Mouse (Mus musculus): Measurements from ENCODE around the gene Fam110a. TPM values are rescaled to one million over a fixed set of nuclear protein-coding genes. Genes with fewer than 3 reads are reported as not detected.
A peak's percentile ranks its signal among the peaks of the same experiment; 100 is the strongest.

Gene Fam110a
- total RNA-seq, 2 experiments from 2014 or later = 6.6 to 8.4 TPM

DNA sequence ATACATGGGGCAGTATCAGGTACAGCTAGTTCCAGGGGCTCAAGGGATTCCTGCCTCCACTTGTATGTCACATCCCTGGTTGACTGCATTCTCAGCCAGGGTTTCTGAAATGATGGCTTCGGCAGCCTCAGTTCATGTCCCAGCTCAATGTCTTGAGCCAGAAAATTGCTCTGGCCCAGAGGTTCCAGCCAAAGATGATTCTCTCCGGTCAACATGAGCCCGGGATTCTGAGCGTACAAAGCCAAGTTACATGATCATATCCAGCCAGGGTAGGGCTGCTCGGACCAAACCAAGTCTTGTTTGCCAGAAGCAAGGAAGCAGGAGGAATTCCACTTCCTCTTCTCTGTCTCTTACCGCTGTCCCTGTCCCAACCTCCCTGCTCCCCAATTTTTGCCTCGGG lies 31.7 kb downstream of the Fam110a start:
- no peak for DNase-seq (ENCODE audit: low spot score in 2 of 2)
- intact Hi-C loops (cut with DNase I) = no loop called here

DNA sequence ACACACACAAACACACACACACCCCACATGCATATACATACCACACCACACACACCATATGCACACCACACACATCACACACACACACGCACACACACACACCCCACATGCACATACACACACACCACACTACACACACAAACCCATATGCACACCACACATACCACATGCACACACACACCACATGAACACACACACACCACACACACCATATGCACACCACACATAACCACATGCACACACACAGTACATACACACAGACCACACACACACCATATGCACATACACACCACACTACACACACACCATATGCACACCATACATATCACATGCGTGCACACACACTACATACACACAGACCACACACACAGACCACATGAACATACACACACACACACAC lies 32.4 kb downstream of the Fam110a start:
- no peak for DNase-seq (ENCODE audit: low spot score in 2 of 2)
- intact Hi-C loops (cut with DNase I) = no loop called here

GRCm38 (mm10) chr2:151944106-151944505 lies 35.9 kb downstream of the Fam110a start:
- no peak for DNase-seq (ENCODE audit: low spot score in 2 of 2)
- intact Hi-C loops (cut with DNase I) = no loop called here

DNA sequence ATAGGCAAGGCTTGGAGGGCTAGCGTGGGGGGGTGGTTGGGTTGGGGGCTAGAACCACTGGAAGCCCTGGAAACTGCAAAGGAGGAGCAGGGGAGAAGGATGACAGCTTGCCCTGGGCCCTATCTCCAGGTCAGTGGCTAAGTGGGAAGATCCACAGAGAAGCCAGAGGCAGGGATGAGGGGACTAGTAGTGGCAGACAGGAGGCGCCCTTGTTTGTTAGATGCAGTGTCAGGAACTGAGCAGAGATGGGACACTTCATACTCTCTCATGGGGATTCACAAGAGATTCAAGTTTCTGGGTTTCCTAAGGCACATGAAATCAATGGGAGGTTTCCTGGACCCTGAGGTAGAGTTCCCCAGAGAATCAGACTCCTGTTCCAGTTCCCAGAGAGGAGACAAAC lies 38.8 kb downstream of the Fam110a start:
- intact Hi-C loops (cut with DNase I) = no loop called here
- DNase-seq (ENCODE audit: low spot score in 2 of 2) = no peak

DNA sequence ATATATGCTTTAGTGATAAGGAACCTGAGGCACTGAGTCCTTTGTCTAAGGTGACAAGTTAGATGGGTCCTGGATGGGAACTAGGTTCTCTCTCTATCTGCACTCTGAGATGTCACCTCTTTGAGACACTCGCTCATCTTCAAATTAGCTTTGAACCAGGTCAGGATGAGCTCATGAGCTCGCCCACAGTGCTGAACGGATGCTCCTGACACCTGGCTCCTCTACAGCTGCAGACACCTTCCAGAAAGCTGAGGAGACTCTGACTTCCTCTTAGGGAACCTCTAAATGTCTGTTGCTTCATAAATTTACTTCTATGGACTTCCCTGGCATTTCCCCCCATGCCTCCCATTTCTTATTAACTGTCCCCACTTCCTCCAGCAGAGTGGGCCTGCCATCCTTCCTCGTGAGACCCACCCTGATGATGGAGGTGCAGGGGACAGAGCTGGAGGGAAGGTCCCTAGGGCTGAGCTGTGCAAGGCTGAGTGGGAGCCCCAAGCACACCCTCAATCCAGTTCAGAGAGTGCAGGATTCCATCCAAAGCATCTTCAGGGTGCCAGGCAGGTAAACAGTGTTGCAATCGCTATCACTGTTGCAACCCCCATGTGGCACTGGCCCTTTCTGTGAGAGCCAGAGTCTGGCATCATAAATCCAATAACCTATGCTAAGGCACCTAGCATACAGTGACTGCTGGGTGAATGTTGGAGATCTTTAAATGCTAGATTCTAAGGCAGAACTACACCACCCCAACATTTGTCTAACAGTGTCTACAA lies 40.2 kb downstream of the Fam110a start:
- no peak for DNase-seq (ENCODE audit: low spot score in 2 of 2)
- intact Hi-C loops (cut with DNase I) = no loop called here

GRCm38 (mm10) chr2:151938780-151939200 lies 41.2 kb downstream of the Fam110a start:
- peak in 1 of 2 experiments; percentile 26 for DNase-seq (ENCODE audit: low spot score in 2 of 2)
- intact Hi-C loops (cut with DNase I) = no loop called here

- intact Hi-C loops (cut with DNase I) = no loop called here
- no peak for DNase-seq (ENCODE audit: low spot score in 2 of 2)
These were observed 42.1 kb downstream of the Fam110a start for GRCm38 (mm10) chr2:151937893-151938292.

DNA sequence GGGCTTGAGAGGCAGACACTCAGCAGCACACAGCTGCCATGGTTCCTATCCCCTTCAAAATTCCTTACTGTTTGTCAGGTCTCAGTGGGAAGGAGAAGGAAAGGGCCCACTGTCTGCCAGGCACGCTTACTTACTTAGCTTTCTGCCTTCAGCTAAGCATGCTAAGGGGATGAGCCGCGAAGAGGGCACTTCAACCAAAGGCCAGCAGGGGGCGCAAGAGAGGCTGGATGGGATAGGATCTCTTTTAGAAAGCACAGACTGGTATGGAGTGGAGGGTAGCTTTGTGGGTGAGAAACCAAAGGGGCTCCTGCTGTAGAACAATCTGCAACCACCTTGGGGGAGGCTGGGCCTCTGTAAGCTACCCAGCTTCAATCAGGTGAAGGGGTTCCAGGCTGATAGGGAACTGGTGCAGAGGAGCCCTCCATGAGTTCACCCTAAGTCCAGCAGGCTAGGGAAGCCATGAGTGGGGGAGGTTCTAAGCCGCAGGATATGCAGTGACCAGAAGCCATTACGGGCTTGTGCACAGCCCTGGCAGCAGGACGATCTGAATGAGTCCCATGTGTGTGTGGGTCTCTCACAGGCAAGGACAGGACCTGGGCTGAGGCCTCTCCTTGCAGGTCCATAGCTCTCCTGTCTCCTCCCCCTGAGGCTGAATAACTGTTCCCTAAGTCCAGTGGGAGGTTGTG lies 49.5 kb downstream of the Fam110a start:
- peak; percentile 61 to 76 for DNase-seq (ENCODE audit: low spot score in 2 of 2)
- intact Hi-C loops (cut with DNase I) = loop anchor here (2.0 to 5.0 kb wide), 2 partner anchors 53 to 62 kb away; no protein-coding TSS in a partner anchor

DNA sequence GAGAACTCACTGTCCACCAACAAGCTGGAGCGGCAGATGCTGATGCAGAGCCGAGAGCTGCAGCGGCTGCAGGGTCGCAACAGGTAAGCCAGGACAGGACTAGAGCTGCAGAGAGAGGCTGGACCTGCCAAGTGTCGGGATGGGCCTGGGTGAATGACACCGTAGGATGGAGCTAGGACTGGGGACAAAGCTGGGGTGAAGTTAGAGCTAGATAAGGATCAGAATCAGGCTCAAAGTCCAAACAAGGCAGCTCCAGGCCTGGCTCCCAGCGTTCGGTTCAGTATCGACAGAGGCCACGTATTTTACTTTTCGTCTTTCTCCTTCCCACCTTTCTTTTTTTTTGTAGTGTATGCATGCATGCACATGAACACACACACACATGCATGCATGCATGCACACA lies 52.9 kb downstream of the Fam110a start:
- intact Hi-C loops (cut with DNase I) = no loop called here
- no peak for DNase-seq (ENCODE audit: low spot score in 2 of 2)

DNA sequence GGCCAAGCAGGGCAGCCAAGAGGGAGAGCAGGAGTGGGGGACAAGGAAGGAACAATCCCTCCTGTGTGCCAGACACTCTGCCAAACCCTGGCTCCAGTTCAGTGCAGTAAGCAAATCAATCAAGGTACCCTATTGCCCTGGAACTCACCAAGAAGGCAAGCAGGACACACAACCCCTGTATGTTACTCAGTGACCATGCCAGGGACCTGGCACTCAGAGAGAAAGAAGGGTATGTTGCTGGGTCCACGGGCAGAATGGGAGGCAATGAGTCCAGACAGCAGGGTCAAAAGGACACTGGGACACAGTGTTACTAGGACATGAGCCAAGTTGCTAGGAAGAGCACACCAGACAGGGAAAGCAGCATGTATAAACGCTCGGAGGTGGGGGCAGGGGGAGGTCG lies 54.3 kb downstream of the Fam110a start:
- DNase-seq (ENCODE audit: low spot score in 2 of 2) = no peak
- intact Hi-C loops (cut with DNase I) = no loop called here

GRCm38 (mm10) chr2:151924276-151924675 lies 55.7 kb downstream of the Fam110a start:
- intact Hi-C loops (cut with DNase I) = no loop called here

DNA sequence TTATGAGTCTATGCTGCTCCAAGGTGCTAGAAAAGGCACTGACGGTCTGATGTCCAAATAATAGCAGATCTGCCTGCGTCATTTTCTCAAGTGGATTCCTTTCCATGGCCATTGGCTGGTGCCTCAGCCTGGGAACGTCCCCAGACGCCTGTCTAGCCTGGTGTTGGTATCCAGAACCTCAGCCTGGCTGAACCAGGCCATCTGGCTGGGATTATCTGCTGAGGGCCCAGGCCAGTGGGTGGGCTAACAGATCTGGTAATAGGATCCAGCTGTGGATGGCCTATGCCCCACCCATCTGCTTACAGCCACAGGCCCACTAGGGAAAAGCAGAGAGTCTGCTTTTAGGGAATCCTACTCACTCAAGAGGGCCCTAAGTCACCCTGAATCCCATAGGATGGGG lies 58.4 kb downstream of the Fam110a start:
- DNase-seq (ENCODE audit: low spot score in 2 of 2) = no peak
- intact Hi-C loops (cut with DNase I) = no loop called here

More at GRCm38 (mm10) chr2:151924276-151924675, 55.7 kb downstream of the Fam110a start:
- no peak for DNase-seq (ENCODE audit: low spot score in 2 of 2)

DNA sequence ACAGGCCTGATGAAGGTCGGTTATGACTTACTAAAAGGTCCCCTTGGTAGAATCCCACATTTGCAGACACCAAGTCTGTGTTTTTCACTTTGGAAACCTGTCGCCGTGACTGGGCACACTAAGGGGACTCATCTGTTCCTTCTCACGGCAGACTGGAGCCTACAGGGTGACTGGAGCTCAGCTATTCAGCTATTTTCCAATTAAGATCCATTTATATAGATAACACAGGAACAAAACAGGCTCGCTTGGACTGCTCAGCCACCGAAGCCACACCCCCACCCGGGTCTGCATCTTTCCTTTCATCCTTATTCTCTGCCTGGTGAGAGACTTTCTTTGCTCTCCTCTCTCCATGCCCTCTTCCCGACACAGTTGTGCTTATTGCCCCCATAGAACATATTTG lies 59.0 kb downstream of the Fam110a start:
- no peak for DNase-seq (ENCODE audit: low spot score in 2 of 2)
- intact Hi-C loops (cut with DNase I) = no loop called here

Small RNAs within 50 kb of the gene (microRNA-seq; reads per million reads assigned to microRNA genes)
- 0 reads per million in 2 experiments for gene Mir1953

Other genes starting within 250 kb of the Fam110a start
- gene Psmf1, start 236.0 kb downstream of the Fam110a start, total RNA-seq (2021) = 10 to 100 TPM; 39.0 to 42.2 TPM
- gene Rspo4, start 137.3 kb downstream of the Fam110a start, total RNA-seq (2021) = under 1 TPM in 1 of 2 experiments, not detected in 1; 0.14 TPM
- under 1 TPM; 0.14 to 0.37 TPM for gene Angpt4, start 69.0 kb downstream of the Fam110a start, total RNA-seq (2021)
- 1 to 10 TPM; 4.0 to 4.1 TPM for gene Slc52a3, start 16.3 kb upstream of the Fam110a start, total RNA-seq (2021)
- gene Scrt2, start 101.3 kb upstream of the Fam110a start, total RNA-seq (2021) = 10 to 100 TPM; 15.2 to 18.5 TPM
- gene Srxn1, start 125.3 kb upstream of the Fam110a start, total RNA-seq (2021) = 10 to 100 TPM; 85.6 to 96.7 TPM
- gene Tcf15, start 163.3 kb upstream of the Fam110a start, total RNA-seq (2021) = 1 to 10 TPM in 1 of 2 experiments, under 1 TPM in 1; 0.76 to 1.1 TPM
- gene Csnk2a1, start 246.6 kb upstream of the Fam110a start, total RNA-seq (2021) = 100 to 1,000 TPM; 100 to 107 TPM

Data from left cerebral cortex, postnatal 25 days (tissue).